Mouse (Mus musculus) granulocyte monocyte progenitor cell, adult 5-6 weeks (primary cell): ENCODE measurements around the gene Bri3bp. TPM values are rescaled to one million over a fixed set of nuclear protein-coding genes. Genes with fewer than 3 reads are reported as not detected.
"Not testable (repeated sequence)": the region's sequence is repeated elsewhere in the genome, so short reads cannot be mapped to it uniquely, and the experiment has no call there.

Source experiments
- ATAC-seq: replicated peaks from 2 replicates; pipeline ENCODE4 v1.8.0; 2016; ENCODE audit warnings: mild to moderate bottlenecking, moderate TSS enrichment, inconsistent platforms; ENCODE audit not compliant: poor library complexity, severe bottlenecking
- total RNA-seq, 2 experiments: library from RNA; stranded (forward) in 1 of 2; stranded (reverse) in 1 of 2; fragments of 200-712, 200-1000 nt in 1 of 2; fragments of >200 nt in 1 of 2; fragmentation: Nextera tagmentation in 1 of 2; gene quantifications; 2 replicates each; pipeline ENCODE4 v1.2.3; 2014 to 2017

Bri3bp gene
- total RNA-seq, 2 experiments from 2014 or later, result 25.4 to 43.5 TPM

DNA sequence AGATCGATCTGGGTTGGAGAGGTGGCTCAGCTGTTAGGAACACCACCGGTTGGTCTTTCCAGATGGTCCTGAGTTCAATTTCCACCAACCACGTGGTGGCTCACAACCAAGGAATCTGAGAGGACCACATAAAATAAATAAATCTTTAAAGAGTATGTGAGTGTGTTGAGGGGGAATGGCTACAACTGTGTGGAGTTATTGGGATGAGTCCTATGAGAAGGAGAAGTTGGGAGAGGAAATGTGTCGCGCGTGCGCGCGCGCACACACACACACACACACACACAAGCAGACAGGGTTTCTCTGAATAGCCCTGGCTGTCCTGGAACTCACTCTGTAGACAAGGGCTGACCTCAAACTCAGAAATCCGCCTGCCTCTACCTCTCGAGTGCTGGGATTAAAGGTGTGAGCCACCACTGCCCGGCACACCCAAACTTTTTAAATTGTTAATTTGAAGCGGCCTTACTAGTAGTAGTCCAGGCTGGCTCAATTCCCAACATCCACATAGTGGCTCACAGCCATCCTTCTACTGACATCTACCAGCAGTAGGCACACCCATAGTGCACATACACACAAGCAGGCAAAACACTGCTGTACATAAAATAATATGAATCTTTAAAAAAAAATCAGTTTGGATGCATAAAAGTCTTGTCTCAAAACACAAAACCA lies 33.3 kb upstream of the Bri3bp start:
- ATAC-seq, result no peak

DNA sequence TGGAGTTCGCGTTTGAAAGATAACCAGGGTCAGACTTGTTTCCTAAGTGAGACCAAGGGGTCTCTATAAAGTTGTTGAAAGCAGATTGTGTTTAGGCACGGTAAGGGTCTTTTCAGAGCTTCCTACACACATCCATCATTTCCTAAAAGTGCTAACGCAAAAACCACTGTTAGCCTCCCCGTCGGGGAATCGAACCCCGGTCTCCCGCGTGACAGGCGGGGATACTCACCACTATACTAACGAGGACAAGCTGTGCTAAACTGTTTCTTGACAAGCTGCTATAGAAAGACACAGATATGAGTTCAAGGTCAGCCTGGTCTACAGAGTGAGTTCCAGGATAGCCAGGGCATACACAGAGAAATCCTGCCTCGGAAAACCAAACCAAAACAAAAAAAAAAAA lies 32.5 kb upstream of the Bri3bp start:
- ATAC-seq, result peak; percentile 18

DNA sequence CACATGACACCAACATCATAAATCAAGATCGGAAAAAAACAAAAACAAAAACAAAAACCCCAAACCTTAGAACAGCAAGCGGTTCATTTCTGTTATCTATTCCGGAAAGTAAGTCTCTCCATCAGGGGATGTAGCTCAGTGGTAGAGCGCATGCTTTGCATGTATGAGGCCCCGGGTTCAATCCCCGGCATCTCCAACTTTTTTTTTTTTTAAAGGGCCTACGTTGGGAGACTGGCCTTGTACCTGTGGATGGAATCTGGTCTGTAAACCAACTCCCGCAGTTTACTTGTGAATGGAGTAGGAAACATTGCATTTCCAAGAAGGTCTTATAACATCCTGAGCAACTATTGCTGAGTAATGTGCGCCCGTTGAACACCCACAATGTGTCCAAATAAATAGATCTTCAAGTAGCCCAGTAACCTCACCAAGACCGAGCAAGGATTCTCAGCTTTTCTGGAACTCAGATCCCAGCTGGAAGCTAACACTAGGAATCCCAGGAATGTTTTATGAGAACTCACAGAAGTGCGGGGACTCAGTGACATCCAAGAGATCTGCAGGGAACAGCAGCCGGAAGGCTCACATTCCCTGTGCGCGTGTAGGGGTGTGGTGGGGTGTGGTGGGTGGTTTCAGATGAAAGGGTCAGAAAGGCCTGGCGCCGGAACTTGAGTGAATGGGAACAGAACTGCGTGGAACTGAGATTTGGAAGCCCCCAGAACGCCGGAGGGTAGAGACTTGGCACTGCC lies 31.8 kb upstream of the Bri3bp start:
- peak; percentile 12; the same call in 1 of the 2 replicates for ATAC-seq

DNA sequence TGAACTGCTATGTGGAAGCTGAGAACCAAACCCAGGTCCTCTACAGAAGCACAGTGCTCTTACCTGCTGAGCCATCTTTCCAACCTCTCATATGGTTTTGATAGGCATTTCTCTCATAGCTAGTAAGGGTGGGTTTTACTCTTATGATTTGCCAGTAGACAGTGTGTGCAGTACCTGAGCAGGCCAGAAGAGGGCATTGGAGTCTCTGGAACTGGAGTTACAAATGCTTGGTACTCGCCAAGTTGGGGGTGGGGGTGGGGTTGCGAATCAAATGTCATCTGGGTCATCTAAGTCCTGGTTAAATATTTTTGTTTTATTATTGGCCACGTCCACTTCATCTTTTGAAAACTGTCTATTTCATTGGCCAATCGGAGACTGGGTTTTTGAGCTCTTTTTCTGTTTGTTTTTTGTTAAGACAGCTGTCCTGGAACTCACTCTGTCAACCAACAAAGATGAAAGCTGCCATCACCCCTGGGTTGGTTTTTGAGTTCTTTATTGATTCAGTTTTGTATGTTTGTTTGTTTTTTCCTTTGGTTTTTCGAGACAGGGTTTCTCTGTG lies 29.3 kb upstream of the Bri3bp start:
- ATAC-seq, result peak; percentile 50

DNA sequence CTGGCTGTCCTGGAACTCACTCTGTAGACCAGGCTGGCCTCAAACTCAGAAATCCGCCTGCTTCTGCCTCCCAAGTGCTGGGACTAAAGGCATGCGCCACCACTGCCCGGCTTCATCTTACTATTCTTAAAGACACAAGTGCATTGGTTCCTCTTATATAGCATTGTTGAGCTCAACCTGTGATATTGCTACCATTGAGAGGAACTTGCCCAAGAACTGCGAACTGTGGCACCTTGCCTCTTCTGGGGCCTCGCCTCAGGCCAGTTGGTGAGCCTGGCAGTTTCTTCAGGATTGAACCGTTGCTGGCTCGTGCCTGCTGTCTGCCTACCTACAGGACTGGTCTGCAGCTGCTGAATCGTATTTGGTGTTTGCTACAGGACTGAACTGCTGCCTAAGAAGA lies 28.8 kb upstream of the Bri3bp start:
- ATAC-seq, result peak; percentile 31; the same call in 1 of the 2 replicates

DNA sequence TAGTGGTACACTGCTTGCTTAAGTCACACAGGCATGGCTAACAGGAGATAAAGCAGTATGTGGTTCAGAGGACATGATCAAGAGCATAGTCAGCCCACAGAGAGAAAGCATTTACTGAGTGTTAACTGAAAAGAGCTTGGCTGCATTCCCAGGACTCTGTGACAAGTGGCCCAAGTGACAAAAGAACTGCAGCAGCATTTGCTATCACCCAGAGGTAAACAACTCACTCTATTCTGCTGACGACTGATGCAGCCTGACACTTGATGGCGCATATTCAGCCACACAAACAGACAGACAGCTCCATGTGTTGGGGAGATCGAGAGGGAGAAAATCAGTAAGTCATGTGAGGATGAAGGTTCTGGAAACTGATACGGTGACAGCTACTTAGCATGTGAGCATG lies 27.6 kb upstream of the Bri3bp start:
- no peak for ATAC-seq

DNA sequence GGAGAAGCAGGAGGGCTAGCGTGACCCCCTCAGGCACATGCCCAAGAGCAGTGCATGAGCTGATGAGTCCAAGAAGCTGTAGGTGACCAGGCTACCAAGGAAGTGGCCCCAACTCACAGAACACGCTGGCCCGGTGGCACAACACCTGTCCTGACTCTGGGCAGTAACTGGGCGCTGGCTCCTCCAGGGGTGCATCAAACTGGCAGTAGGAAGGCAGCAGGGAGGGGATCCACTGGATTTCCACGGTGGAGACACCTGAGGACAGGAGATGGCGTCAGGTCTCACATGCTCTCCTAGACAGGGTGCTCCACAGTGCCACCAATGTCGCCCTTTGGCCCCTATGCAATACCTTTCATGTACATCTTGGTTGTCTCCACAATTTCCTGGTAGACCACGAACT lies 25.2 kb upstream of the Bri3bp start:
- no peak for ATAC-seq

DNA sequence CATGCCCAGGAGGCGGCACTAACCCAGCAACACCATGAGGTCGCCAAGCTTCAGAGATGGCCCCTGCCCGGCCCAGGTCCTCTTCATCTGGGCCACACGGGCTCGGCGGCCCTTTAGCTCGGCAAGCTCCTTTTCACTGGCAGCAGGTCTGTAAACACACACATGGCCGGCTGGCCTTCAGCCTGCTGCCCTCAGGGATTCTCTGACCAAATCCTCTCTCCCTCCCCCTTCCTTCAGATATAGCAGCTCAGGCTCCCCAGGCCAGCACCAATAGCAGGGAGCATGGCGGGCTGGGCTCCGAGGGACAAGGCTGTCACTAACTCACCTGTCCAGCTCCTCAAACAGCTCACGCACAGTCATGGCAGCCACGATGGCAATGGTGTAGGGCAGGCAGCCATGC lies 22.7 kb upstream of the Bri3bp start:
- ATAC-seq, result no peak

DNA sequence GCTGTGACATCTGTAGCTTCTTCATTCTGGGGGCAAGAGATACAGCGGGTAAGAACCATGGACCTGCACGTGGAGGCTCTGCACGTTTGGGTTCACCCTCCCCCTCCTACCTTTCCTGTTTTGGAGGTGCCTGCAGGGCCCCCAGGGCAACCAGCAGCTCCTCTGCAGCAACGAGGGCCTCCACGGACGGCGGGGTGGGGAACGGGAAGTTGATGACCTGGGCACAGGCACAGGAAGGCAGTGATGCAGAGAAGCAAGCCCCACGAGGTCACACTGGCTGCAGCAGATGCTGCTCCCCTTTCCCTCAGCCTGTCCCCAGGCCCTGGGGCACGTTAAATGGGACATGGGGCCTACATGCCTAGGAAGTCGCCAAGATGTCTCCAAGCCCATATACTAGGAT lies 22.2 kb upstream of the Bri3bp start:
- ATAC-seq, result no peak; the same call in 1 of the 2 replicates

DNA sequence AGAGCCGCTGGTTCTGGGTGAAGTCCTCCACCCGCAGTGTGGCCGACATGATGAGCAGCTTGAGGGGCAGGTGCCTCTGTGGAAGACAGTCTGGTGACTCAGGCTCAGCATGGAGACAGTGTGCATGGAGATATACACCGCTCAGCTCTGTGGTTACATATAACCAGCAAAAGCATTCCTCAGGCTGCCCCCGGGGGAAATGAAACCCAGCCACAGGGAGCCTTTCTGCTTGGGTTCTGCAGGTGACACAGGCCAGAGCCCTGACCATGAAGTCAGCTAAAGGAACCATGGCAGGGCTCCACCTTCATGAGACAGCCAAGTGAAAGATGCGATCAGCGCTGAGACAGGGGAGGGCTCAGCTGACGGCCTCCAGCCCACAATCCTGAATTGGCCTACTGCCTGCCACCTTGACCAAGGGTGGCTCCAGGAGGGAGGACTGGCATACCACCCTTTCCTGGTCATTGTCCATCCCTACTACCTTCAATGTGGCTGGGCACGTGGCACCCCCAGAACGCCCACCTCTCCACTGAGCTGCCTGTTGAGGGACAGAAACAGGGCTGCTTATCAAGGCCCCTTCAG lies 15.6 kb upstream of the Bri3bp start:
- peak; percentile 24 for ATAC-seq

DNA sequence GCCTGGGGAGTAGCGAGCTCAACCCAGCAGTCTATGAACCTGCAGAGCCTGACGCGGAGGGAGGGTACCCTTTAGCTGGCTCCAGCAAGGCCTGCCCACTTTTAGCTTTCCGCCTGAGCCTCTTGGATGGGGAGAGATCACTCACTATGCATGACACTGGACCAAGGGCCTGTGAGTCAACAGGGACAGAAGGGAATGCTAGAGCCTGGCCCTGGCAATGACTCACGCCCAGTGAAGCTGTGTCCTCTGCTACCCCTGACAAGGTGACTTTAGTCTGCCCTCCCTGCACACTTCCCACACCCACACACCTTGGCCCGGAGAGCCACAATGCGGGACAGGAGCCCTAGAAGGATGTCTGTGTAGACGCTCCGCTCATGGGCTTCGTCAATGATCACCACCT lies 15.0 kb upstream of the Bri3bp start:
- no peak for ATAC-seq

DNA sequence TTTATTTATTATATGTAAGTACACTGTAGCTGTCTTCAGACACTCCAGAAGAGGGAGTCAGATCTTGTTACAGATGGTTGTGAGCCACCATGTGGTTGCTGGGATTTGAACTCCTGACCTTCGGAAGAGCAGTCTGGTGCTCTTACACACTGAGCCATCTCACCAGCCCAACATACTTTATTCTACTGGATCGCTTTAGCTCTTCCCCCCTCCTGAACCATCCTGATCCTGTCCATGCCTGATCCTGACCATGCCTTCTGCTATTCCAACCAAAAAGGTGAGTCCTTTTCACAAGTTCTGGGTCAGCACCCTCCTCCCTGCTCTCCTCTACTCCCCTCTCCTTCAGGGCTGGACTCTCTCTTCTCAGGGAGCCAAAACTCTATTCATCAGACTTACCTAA lies 9.0 kb upstream of the Bri3bp start:
- ATAC-seq, result not testable (repeated sequence)

DNA sequence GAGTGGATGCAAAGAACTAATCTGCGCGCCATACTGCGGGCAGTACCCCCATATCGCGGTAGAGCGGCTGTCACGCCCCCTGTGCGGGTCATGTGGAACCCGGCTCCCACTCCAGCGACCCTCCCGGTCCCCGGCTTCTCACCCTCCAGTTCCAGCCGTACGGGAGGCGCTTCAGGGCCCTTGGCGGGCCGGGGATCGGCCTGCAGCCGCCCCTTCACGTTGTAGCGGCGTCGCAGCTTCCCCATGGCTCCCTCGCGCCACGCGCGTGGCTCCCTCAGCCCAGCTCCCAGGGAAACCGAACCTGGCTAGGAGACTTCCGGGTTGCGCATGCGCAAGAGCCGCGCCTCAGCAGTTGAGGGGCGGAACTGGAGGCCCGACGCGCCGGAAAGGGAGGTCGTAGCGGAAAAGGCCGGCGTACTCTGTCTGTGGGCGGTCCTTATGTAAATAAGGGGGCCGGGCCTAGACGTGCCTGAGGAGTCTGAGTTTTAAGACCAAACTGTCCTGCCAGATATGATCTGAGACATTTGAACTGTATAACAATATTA lies 7.5 kb upstream of the Bri3bp start, which contains the start of gene Dhx37:
TSS of gene Dhx37 (minus strand) at position 329 of the 545 bp plus-strand sequence.
- ATAC-seq, result peak; percentile 91

DNA sequence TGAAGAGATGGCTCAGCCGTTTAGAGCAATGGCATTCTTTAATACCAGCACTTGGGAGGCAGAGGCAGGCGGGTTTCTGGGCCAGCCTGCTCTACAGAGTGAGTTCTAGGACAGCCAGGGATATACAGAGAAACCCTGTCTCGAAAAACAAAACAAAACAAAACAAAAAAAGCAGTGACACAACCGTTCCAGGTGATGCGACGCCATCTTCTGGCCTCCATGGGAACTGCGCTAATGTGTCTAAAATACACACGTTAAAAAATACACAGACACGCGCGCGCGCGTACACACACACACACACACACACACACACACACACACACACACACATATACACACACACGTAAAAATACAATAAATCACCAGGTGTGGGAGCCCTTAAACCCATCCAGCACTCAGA lies 7.0 kb upstream of the Bri3bp start:
- ATAC-seq, result 0 out of 2 replicates have a peak, but pooled peaks have one; percentile 14

DNA sequence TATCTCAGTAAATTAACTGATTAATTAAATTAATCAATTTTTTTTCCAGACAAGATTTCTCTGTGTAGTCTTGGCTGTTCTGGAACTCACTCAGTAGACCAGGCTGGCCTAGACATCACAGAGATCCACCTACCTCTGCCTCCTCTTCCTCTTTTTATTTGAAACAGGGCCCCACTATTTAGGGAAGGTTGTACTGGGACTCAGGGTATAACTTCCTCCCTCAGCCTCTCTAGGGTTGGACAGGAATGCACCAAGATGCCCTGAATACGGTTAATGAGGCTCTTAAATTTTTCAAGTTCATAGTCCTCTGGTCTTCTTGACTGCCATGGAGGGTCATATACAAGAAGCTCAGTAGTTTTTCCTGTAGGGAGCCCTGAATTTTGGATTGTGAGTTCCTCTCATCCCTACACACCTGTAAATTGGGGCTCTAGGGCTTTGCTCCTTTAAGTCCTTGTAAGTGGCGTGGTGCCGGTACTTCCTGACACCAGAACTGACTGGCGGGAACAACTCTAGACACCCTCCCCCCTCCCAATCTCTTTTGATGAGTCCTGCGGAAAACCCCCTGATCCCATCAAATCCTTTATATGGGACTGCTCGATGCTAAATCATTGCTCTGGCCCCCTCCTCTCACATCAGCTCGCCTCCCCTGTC lies 660 bp upstream of the Bri3bp start:
- ATAC-seq, result peak; percentile 51

DNA sequence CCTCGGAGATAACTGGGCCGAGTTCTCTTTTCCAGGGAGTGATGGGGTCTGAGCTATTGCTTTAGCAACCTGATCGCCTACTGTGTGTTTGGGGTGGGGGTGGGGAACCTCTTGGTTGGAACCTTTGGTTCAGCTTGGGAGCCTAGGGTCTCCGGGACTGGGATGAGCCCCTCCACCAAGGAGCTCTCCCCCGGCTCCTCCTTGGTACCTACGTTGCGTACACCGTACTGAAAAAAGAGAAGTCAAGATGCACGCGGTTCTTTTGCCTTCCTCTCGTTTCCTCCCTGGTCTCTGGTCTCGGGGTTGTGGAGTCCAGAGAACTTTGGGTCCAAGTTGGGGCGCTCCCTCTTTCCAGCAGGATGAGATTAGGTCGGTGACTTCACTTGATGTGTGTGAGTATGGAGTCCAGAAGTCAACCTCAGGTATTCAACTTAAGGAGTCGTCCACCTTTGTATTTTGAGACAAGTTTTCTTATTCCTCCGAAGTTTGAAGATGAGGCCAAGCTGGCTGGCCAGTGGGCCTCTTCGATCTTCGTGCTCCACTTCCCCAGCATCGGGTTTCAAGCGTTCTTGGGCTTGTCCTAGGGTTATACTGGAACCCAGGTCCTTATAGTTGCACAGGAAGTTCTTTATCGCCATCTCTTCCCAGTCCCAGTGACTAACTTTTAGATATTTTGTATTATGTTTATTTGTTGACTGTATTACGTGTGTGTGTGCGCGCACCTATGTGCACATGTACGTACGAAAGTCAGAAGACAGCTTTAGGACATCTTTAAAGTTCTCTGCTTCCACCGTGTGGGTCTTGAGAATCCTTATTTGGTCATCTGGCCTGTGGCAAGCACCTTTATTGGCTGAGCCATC lies 998 bp downstream of the Bri3bp start:
- ATAC-seq, result peak; percentile 38

DNA sequence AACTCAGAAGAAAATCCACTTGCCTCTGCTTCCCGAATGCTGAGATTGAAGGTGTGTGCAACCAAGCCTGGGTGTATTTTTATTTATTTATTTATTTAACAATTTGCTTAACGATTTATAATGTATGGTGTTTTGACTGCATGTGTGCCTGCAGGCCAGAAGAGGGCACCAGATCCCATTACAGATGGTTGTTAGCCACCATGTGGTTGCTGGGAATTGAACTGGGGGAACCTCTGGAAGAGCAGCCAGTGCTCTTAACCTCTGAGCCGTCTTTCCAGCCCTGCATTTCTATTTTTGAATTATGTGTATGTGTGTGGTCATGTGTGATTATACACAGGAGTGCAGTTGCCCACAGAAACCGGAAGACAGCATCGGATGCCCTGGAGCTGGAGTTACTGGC lies 2.0 kb downstream of the Bri3bp start:
- no peak for ATAC-seq

DNA sequence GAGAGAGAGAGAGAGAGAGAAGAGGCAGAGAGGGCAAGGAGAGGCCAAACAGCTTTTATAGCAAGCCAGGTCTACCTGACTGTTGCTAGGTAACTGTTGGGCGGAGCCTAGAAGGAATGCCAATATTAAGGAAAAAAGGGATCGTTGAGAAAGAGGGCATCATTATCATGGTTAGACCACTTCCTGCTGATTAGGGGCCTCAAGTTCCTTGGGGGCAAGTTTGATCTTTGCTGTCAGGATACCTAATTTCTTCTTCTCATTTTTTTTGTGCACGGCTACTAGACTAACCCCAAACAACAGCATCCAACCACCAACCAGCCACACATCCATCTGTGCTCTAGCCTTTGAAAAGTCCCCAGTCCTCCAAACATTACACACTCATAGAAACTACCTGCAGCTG lies 2.5 kb downstream of the Bri3bp start:
- peak; percentile 10 for ATAC-seq

DNA sequence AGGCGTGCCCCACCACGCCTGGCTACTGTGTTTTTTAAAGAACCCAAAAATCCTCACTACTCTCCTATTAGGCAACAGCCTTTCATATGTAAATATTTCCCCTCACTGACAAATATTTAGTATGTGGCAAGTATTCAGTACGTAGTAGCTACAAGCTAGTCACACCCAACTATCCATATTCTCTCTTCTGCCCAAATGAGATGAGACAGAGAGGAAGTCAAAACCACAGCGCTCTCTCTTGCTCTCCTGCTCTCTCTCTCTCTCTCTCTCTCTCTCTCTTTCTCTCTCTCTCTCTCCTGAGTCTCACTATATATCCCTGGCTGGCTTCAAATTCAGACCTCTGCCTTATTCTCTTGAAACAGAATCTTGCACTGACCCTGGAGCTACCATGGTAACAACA lies 3.2 kb downstream of the Bri3bp start:
- ATAC-seq, result peak; percentile 67
